Mouse (Mus musculus) spleen, adult 2 months (tissue): ENCODE measurements at regions not wholly inside any gene's neighbourhood (a gene's known extent, or its start where the extent isn't known, plus 50 kb on each side); places are given as distances from the start of the nearest gene placed in this dataset.

Experiments used
- CTCF ChIP-seq: fragments of 200-500 bp; IDR thresholded peaks from 2 replicates; pipeline ENCODE4 v1.5.1; 2011; ENCODE audit warnings: mild to moderate bottlenecking, inconsistent platforms; ENCODE audit not compliant: insufficient read depth, insufficient read length, insufficient replicate concordance; ENCODE audit errors: extremely low read depth
- POLR2A ChIP-seq: fragments of 200-500 bp; IDR thresholded peaks from 2 replicates; pipeline ENCODE4 v1.6.1; 2011; ENCODE audit warnings: low read depth, low read length, inconsistent platforms

DNA sequence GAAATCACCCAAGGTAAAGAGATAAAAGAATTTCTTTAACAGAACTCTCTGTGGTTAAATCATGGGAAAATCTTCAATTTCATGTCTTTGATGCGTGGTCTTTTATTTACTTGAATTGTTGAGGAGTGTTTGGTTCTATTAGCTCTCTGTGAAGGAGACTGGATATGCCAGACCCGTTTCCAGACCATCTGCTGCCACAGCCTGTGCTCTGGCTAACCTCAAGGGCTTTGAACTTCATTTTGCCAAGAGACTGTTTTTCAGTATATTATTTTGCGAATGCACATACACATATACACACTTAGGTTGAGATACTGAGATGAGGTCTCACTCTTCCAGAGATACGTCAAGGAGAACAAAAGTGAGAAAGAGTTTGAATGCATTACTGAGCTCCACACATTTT lies 414.4 kb downstream of the 1700017N19Rik start:
- no peak for TF ChIP-seq CTCF
- no peak for TF ChIP-seq POLR2A
